Mouse (Mus musculus): Measurements from ENCODE around the gene Lsp1.

DNA sequence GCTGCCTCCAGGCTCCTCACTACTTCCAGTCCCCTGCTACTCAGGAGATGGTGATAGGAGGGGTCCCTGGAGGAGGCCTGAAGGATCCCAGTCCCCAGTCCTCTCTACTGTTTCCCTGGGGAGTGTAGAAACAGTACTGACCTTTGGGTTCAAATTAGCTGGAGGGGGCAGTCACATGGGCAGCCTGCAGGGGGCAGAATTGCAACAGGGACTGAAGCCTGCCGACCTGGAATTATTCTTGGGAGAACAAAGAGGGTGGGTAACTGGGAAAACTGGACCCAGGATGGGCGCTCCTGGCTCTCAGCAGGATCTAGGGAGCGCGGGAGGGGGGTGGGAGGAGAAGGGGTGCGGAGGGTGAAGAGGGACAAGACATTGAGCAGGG lies 20.6 kb downstream of the Lsp1 start:
- peak; percentile 50; the same call in 1 of the 2 replicates for TF ChIP-seq CTCF (IDR thresholded peaks at IDR 0.05; ENCODE audit: control insufficient read depth, insufficient read depth, insufficient replicate concordance, low read depth, low read length)
- no peak for TF ChIP-seq POLR2A (IDR thresholded peaks at IDR 0.05; ENCODE audit: control insufficient read depth, low read depth, low read length)
